Mouse (Mus musculus) lung, postnatal 25 days (tissue): ENCODE results near the gene Vmn1r225.
"Not testable (repeated sequence)": the region's sequence is repeated elsewhere in the genome, so short reads cannot be mapped to it uniquely, and the experiment has no call there.

Source experiments
- DNase-seq: peaks from one replicate; pipeline ENCODE4 v3.0.0; 2022; ENCODE audit warnings: low spot score

The Vmn1r225 gene

DNA sequence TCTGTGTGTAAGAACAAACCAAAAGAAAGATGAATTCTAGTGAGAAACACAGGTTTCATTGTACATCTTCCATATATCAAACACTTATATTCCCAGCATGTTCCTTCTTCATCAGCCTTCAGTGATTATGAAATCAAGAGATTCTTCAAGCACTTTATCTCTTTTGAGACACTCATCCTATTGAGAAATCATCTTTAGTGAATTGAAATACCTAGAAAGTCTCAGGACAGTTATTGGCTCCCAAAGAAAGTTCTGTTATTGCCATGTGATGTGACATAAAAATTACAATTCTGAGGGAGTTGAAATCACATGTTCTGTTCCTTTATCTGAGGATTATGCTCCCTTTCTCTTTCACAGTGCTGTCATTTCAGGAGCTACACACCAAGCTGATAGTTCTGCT is at the start of gene Vmn1r225:
TSS of gene Vmn1r225 (plus strand) at position 301 of the 400 bp plus-strand sequence.
- DNase-seq: no peak

DNA sequence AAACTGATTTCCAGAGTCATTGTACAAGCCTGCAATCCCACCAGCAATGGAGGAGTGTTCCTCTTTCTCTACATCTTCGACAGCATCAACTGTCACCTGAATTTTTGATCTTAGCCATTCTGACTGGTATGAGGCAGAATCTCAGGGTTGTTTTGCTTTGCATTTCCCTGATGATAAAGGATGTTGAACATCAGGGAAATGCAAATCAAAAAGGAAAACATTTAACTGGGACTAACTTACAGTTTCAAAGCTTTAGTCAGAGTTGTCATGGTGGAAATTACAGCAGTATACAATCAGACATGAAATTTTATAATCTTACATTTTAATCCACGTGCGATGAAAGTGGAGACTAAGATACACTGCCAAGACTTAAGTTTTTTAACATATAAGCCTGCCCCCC is 24.6 kb upstream of the Vmn1r225 start:
- no peak for DNase-seq

GRCm38 (mm10) chr17:20481231-20481630 is 16.7 kb upstream of the Vmn1r225 start, which contains the start of gene Vmn2r108:
Gene Vmn2r108 (minus strand): TSS chr17:20481331.
- no peak for DNase-seq

- not testable (repeated sequence) for DNase-seq
Measured at GRCm38 (mm10) chr17:20508247-20508646, 10.3 kb downstream of the Vmn1r225 start.
